Mouse (Mus musculus) heart, embryonic 11.5 days (tissue): Measurements from ENCODE around the gene A930009A15Rik. TPM values are rescaled to one million over a fixed set of nuclear protein-coding genes. Genes with fewer than 3 reads are reported as not detected.

ENCODE experiments used
- ATAC-seq: fragments of 200-750 bp; cut with Nextera tagmentation; replicated peaks from 2 replicates; pipeline ENCODE4 v1.8.0; 2017; ENCODE audit warnings: moderate library complexity; ENCODE audit not compliant: insufficient number of reproducible peaks, low FRiP score, low TSS enrichment
- H3K27ac ChIP-seq: fragments of 300-500 bp; sonication (generic); 2 replicates; pipeline ENCODE4 v1.5.1; 2014; ENCODE audit warnings: mild to moderate bottlenecking, low read depth, low read length
- H3K27me3 ChIP-seq: fragments of 300-500 bp; sonication (generic); 2 replicates; pipeline ENCODE4 v1.6.1; 2014; ENCODE audit warnings: mild to moderate bottlenecking, low read length, mixed read lengths; ENCODE audit not compliant: control insufficient read depth, insufficient read depth
- H3K36me3 ChIP-seq: fragments of 300-500 bp; sonication (generic); 2 replicates; pipeline ENCODE4 v1.6.1; 2014; ENCODE audit warnings: mild to moderate bottlenecking, low read length, moderate library complexity, mixed read lengths; ENCODE audit not compliant: control insufficient read depth, insufficient read depth
- H3K4me1 ChIP-seq: fragments of 300-500 bp; sonication (generic); 2 replicates; pipeline ENCODE4 v1.6.1; 2014; ENCODE audit warnings: low read length; ENCODE audit not compliant: control insufficient read depth, insufficient read depth
- H3K4me2 ChIP-seq: fragments of 300-500 bp; sonication (generic); 2 replicates; pipeline ENCODE4 v1.6.1; 2014; ENCODE audit warnings: mild to moderate bottlenecking, moderate library complexity
- H3K4me3 ChIP-seq: fragments of 300-500 bp; sonication (generic); 2 replicates; pipeline ENCODE4 v1.5.1; 2014; ENCODE audit warnings: low read depth, low read length
- H3K9ac ChIP-seq: fragments of 300-500 bp; sonication (generic); 2 replicates; pipeline ENCODE4 v1.6.1; 2014; ENCODE audit warnings: mild to moderate bottlenecking, low read depth, low read length, moderate library complexity
- H3K9me3 ChIP-seq: fragments of 300-500 bp; sonication (generic); replicated peaks from 2 replicates; pipeline ENCODE4 v1.6.1; 2016; ENCODE audit warnings: low read length; ENCODE audit not compliant: control insufficient read depth
- WGBS: fragments of 180-500 bp; shearing (Covaris S2); extraction: QIAGEN DNeasy Blood & Tissue Kit; methylation state at CpG from one replicate; pipeline ENCODE4 v1.1.7; 2014; ENCODE audit not compliant: insufficient replicate concordance; 5-methylcytosine and 5-hydroxymethylcytosine counted together
- polyA plus RNA-seq: library from polyadenylated mRNA; unstranded; fragments of >200 nt; fragmentation: Nextera tagmentation; extraction: Ambion mirVana; gene quantifications from 2 replicates; pipeline ENCODE4 v1.2.1, GENCODE M21; 2014

Gene A930009A15Rik
- polyA plus RNA-seq: not detected in 2 replicates

DNA sequence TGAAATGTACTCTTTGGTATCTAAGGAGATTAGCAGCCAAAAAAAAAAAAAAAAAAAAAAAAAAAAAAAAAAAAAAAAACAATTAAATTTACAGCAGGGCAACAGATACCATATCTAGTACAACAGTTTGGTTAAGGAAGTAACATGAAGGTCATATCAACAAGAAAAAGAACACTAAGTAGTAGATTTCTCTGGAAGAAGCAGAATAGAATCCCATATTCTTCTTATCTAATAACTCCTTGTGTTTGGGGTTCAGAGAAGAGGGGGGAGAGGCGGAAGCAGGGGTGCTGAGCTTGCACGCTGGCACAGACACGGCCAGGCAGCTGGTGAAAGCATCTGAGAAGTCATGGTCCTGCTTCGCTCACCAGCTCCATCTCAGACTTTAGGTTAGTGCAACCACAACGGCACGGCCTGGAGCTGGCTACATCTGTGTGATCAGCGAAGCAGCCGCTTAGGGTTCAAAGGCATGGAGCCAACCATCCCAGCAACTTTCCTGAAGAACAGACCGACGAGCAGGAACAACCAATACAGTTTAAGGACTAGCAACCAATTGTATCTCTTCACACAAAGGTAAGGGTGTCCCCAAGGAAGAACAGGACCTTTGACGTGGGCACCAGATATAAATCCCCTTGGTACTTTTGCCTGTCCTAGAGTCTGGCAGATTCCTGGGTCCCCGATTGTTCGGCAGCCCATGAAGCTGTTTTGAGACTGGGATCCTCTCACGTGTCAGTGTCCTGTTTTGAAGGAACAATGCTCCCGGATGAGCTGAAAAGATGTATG is at the start of gene A930009A15Rik:
Gene A930009A15Rik, plus strand, starts transcription at position 275 of the 780 bp plus-strand sequence.
- ATAC-seq: no peak
- Histone ChIP-seq H3K9ac (no peak within 1 kb of the TSS), H3K27me3 (no peaks in the 10 kb centered on the region), H3K4me3 (no peak within 1 kb of the TSS), H3K4me2 (no peak within 1 kb of the TSS), H3K4me1 (no peaks in the 10 kb centered on the region), H3K27ac (no peak within 1 kb of the TSS), H3K36me3 (no peaks in the 10 kb centered on the region), H3K9me3 (no peaks in the 10 kb centered on the region)
- 82% methylated on average over 15 of the region's 15 CpGs for WGBS

DNA sequence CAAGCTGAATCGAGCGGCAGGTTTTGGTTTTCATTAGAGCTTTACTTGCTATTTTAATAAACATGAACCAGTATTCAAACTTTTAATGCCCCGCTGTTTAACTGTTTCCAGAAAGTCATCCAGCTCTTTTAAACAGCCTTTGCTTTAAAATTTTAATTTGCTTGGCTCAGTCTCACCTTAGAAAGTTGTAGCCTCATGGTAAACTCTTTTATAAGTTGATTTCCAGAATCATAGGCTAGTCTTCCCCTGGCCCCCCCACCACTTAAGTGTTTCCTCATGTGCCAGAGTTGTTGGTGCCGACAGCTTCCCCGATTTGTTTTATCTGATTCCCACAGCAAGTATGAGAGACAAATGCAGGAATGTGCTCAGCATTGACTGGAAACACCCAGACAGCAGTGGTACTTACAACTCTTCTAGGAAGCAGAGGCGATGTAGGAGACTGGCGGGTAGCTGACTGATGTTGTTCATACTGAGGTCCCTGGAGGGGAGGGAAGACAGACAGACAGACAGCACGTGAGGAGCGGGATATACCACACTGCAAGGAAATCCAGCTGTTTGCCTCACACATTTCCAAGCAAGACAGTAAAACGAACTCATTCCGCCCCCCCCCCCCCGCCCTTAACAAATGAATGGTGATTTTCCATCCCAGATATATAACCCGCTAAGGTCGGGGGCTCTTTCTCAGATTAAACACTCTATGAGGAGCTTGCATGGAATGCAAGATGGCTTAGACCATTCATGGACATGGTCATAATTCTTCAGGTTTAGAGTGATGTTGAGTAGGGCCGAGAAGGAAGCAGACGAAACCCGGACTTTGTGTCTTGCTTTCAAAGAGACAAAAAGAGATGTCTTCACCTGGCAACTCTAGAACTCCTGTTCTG is 49.3 kb upstream of the A930009A15Rik start:
- ATAC-seq: no peak
- H3K9me3 ChIP-seq: no peaks in the 10 kb centered on the region
- H3K9ac ChIP-seq: no peak overlapping the region
- no peak overlapping the region for H3K27ac ChIP-seq
- H3K36me3 ChIP-seq: no peaks in the 10 kb centered on the region
- no peaks in the 10 kb centered on the region for H3K27me3 ChIP-seq
- no peak overlapping the region for H3K4me2 ChIP-seq
- H3K4me3 ChIP-seq: no peak overlapping the region
- WGBS: 57% methylated on average over 17 of the region's 17 CpGs
- H3K4me1 ChIP-seq: no peaks in the 10 kb centered on the region

DNA sequence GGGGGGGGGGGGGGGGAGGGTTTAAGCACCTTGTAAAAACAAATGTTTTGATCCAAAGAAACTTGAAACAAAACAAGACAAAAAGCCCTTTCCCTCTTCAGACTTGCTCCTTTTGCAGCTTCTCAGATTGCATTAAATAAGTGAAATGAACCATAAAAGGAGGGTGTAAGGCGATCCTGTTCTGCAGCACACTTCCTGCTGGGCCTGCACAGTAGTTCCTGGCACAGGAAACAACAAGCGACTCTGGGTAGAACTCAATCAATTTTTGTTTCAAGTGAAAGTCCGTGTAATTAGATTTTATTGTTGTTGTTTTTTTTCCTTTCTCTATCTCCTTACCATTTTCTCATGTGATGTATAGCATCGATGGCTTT is 48.7 kb upstream of the A930009A15Rik start:
- no peak overlapping the region for H3K27ac ChIP-seq
- no peaks in the 10 kb centered on the region for H3K9me3 ChIP-seq
- H3K4me3 ChIP-seq: no peak overlapping the region
- 61% methylated on average over 4 of the region's 4 CpGs for WGBS
- no peak for ATAC-seq
- no peaks in the 10 kb centered on the region for H3K4me1 ChIP-seq
- H3K9ac ChIP-seq: no peak overlapping the region
- no peaks in the 10 kb centered on the region for H3K27me3 ChIP-seq
- no peaks in the 10 kb centered on the region for H3K36me3 ChIP-seq
- no peak overlapping the region for H3K4me2 ChIP-seq

DNA sequence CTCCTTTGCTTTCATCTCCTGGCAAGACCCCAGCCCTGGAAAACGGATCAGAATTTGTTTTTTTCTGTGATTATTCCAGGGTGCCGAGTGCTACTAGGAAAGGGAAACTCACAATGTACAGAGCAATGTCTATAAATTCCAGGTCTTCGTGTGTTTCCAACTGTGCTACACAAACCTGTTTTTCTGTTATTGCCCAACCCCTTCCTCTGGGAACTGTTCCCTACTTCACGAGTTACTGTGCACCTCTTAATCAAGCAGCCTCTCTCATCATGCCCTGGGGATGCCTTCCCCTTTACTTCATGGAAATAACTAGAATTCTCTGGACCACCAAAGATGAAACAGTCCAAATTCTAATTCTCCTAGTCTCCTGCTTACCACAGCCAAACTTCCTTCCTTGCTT is 40.9 kb upstream of the A930009A15Rik start:
- no peak overlapping the region for H3K4me2 ChIP-seq
- no peak overlapping the region for H3K27ac ChIP-seq
- H3K36me3 ChIP-seq: no peaks in the 10 kb centered on the region
- ATAC-seq: no peak
- H3K9ac ChIP-seq: no peak overlapping the region
- WGBS: 61% methylated on average over 4 of the region's 4 CpGs
- H3K4me3 ChIP-seq: no peak overlapping the region
- H3K4me1 ChIP-seq: peaks cover 7% of the 10 kb centered on the region; the same call in 1 of the 2 replicates
- no peaks in the 10 kb centered on the region for H3K9me3 ChIP-seq
- no peaks in the 10 kb centered on the region for H3K27me3 ChIP-seq

DNA sequence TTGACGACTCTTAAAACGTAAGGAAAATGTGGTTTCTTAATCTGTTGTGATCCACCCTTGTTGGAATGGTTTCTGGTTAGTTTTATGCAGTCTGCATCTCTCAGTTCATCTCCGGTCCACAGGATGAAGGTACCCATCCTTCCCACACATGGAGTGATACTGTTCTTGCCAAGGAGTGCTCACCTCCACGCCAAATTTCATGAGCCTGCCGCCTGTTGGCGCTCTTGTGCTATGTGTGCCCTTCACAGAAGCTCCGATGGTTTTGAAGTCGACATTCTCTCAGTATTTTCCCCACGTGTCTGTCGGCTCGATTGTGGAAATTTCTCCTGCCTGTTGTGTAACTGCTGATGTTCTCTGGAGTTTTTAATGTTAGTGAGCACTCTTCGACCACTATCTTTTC is 40.0 kb upstream of the A930009A15Rik start:
- no peaks in the 10 kb centered on the region for H3K36me3 ChIP-seq
- ATAC-seq: no peak
- no peak overlapping the region for H3K4me3 ChIP-seq
- WGBS: 81% methylated on average over 12 of the region's 12 CpGs
- H3K4me1 ChIP-seq: peaks cover 7% of the 10 kb centered on the region; the same call in 1 of the 2 replicates
- no peak overlapping the region for H3K9ac ChIP-seq
- no peak overlapping the region for H3K27ac ChIP-seq
- no peak overlapping the region for H3K4me2 ChIP-seq
- H3K9me3 ChIP-seq: no peaks in the 10 kb centered on the region
- no peaks in the 10 kb centered on the region for H3K27me3 ChIP-seq

DNA sequence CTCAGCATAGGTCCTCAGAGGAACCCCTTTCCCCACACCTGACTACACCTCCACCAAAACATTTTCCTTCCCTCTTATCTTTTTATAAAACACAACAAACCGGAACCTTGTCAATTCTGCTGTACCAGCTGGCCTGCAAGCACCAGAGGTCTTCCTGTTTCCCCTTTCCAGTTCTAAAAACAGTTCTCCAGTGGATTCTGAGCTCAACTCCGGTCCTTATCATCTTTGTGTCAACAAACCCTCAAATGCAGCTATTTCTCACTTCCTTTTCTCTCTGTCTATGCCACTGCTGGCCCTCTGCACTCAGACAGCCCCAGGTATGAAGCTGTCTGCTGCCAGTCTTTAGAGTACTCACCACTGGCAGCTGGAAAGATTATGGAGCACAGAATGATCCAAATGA is 39.0 kb upstream of the A930009A15Rik start:
- Histone ChIP-seq H3K36me3 (no peaks in the 10 kb centered on the region), H3K27me3 (no peaks in the 10 kb centered on the region), H3K9ac (no peak overlapping the region), H3K4me3 (no peak overlapping the region), H3K4me1 (peaks cover 7% of the 10 kb centered on the region; the same call in 1 of the 2 replicates), H3K9me3 (no peaks in the 10 kb centered on the region), H3K27ac (no peak overlapping the region), H3K4me2 (peak overlapping the region; percentile 29; the same call in 1 of the 2 replicates)
- 11% methylated on average over 2 of the region's 2 CpGs for WGBS
- ATAC-seq: peak; percentile 49; the same call in 1 of the 2 replicates

DNA sequence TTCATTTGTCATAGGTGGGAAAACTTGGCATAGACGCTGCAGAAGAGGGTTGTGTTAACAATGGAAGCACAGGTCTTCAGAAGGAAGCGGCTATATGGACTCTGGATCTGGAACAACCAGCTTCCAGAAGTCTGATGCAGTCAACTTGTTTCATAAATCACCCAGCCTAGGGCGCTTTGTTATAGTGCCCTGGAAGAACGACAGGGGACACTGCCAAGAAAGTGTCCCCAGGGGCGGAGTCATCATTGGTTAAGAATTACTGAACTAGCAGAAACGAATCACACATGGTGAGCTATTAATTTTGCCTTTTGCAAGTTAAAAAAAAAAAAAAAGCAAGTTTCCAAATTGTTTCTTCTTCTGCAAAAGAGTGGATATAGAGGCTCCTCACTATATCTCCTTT is 26.9 kb upstream of the A930009A15Rik start:
- 84% methylated on average over 6 of the region's 6 CpGs for WGBS
- no peak overlapping the region for H3K27ac ChIP-seq
- no peak for ATAC-seq
- no peaks in the 10 kb centered on the region for H3K9me3 ChIP-seq
- H3K4me2 ChIP-seq: no peak overlapping the region
- H3K4me1 ChIP-seq: no peaks in the 10 kb centered on the region
- H3K9ac ChIP-seq: no peak overlapping the region
- H3K4me3 ChIP-seq: no peak overlapping the region
- H3K27me3 ChIP-seq: no peaks in the 10 kb centered on the region
- H3K36me3 ChIP-seq: no peaks in the 10 kb centered on the region

DNA sequence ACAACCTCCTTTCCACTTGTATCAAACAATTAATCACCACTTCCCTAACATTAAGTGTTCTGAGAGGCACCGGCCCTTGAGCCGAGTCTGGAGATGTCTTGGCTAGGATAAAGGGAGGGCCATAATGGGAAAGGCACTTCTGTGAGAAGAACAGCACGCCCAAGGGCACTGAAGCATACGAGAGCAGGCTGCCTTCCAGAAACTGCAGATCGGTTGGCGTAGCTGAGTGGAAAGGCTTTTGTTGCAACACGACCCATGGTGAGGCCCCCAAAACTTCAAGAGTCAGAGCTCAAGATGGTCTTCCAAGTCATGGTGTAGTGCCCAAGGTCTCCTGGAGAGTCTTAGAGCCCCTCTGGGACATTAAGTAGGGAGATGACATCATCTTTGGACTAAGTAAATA is 19.5 kb upstream of the A930009A15Rik start:
- H3K4me2 ChIP-seq: no peak overlapping the region
- no peak overlapping the region for H3K9ac ChIP-seq
- H3K4me3 ChIP-seq: no peak overlapping the region
- H3K4me1 ChIP-seq: no peaks in the 10 kb centered on the region
- no peak for ATAC-seq
- no peaks in the 10 kb centered on the region for H3K9me3 ChIP-seq
- no peak overlapping the region for H3K27ac ChIP-seq
- H3K36me3 ChIP-seq: no peaks in the 10 kb centered on the region
- 79% methylated on average over 7 of the region's 7 CpGs for WGBS
- H3K27me3 ChIP-seq: no peaks in the 10 kb centered on the region
